25 mouse cellular contexts compared by ENCODE assay signal in the genomic region with DNA sequence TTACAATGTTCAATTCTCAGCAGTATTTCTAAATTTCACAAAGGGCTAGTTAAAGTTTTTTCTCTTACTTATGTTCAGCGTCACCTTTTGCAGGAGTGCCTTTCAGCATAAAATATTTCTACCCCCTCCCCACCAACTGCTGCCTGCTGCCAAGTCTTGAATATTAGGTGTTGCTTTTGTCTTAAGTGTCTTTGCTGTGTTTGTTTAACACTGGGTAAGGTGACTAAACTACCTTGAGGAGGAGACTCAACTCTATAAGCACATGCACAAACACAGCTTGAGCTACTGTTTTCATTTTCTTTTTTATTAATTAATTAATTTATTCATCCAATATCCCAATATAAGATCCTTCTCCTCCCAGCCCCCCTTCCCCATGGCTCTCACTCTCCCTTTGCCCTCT.
"Had no signal": no experiment of that assay in that cellular context is flagged by ENCODE, and none has a peak within 500 bp of the region (broad histone marks: within the 10 kb centered on the region; RNA-seq: fewer than 3 reads in every experiment).

No protein-coding gene starts in this region.

- H3K4me2 ChIP-seq: heart, embryonic 11.5 days; heart, embryonic 13.5 days; heart, embryonic 15.5 days; hindbrain, embryonic 13.5 days; hindbrain, embryonic 15.5 days; kidney, embryonic 15.5 days; limb, embryonic 13.5 days had no signal

- H3K4me3 ChIP-seq: heart, adult 2 months; heart, embryonic 13.5 days; heart, embryonic 15.5 days; hindbrain, embryonic 13.5 days; hindbrain, embryonic 15.5 days; kidney, embryonic 15.5 days; limb, embryonic 13.5 days had no signal

- ATAC-seq: forebrain, postnatal 0 days; hindbrain, postnatal 0 days; intestine, embryonic 16.5 days had no signal

- H3K4me1 ChIP-seq: heart, embryonic 13.5 days; heart, embryonic 15.5 days; hindbrain, embryonic 13.5 days; hindbrain, embryonic 15.5 days; kidney, embryonic 15.5 days; limb, embryonic 13.5 days had no signal

- H3K9ac ChIP-seq: forebrain, postnatal 0 days; heart, embryonic 13.5 days; heart, embryonic 15.5 days; hindbrain, embryonic 13.5 days; hindbrain, embryonic 15.5 days; kidney, embryonic 15.5 days; limb, embryonic 13.5 days had no signal

- H3K27me3 ChIP-seq: heart, embryonic 13.5 days; heart, embryonic 15.5 days; hindbrain, embryonic 13.5 days; hindbrain, embryonic 15.5 days; kidney, embryonic 15.5 days; limb, embryonic 13.5 days had no signal

- H3K36me3 ChIP-seq: heart, embryonic 13.5 days; heart, embryonic 15.5 days; hindbrain, embryonic 13.5 days; hindbrain, embryonic 15.5 days; kidney, embryonic 15.5 days; limb, embryonic 13.5 days had no signal

- H3K9me3 ChIP-seq: heart, embryonic 13.5 days; heart, embryonic 15.5 days; hindbrain, embryonic 13.5 days; hindbrain, embryonic 15.5 days; kidney, embryonic 15.5 days; limb, embryonic 13.5 days had no signal

- DNase-seq: forebrain, postnatal 0 days; gastrocnemius, postnatal 14 days; gastrocnemius, postnatal 36 days; heart, adult 11 months; heart, adult 2 months; heart, postnatal 14 days; heart, postnatal 36 days; kidney, adult 11 months; kidney, adult 2 months; kidney, adult 9 months; kidney, postnatal 14 days; kidney, postnatal 36 days; layer of hippocampus, adult 9-11 months; layer of hippocampus, postnatal 36 days; left cerebral cortex, postnatal 4 days had no signal

- H3K27ac ChIP-seq: heart, adult 2 months; heart, embryonic 13.5 days; heart, embryonic 15.5 days; hindbrain, embryonic 13.5 days; hindbrain, embryonic 15.5 days; hindbrain, postnatal 0 days; kidney, embryonic 15.5 days; kidney, postnatal 0 days; limb, embryonic 13.5 days had no signal
